Mouse (Mus musculus): ENCODE results near the gene Agbl1.

- TF ChIP-seq CTCF (IDR thresholded peaks at IDR 0.05; ENCODE audit: control insufficient read depth, insufficient read depth, insufficient read length) (no peak), MAX (IDR thresholded peaks at IDR 0.05) (no peak), USF1 (IDR thresholded peaks at IDR 0.05; ENCODE audit: low read depth) (no peak), CEBPB (IDR thresholded peaks at IDR 0.05; ENCODE audit: low read depth) (no peak), MYOG (IDR thresholded peaks at IDR 0.05; ENCODE audit: control insufficient read depth, extremely low read depth, insufficient read length) (no peak), FOSL1 (IDR thresholded peaks at IDR 0.05; ENCODE audit: insufficient read depth, low read length, poor library complexity, severe bottlenecking) (no peak), MYOD1 (IDR thresholded peaks at IDR 0.05; ENCODE audit: control insufficient read depth, insufficient read length, low read depth) (no peak)
Observed at GRCm38 (mm10) chr7:77152909-77153308, 923.2 kb downstream of the Agbl1 start.

Measured in C2C12 (cell line).